Mouse (Mus musculus): ENCODE measurements around the gene 1600002K03Rik. TPM values are rescaled to one million over a fixed set of nuclear protein-coding genes. Genes with fewer than 3 reads are reported as not detected.
"Not testable (repeated sequence)": the region's sequence is repeated elsewhere in the genome, so short reads cannot be mapped to it uniquely, and the experiment has no call there.

Gene 1600002K03Rik
- total RNA-seq, 4 experiments from 2014 or later, result 18.1 to 22.1 (median 21.7) TPM

- no peak for DNase-seq
Measured at GRCm38 (mm10) chr10:80154384-80154783, 18.4 kb upstream of the 1600002K03Rik start.

GRCm38 (mm10) chr10:80155277-80155676 lies 17.5 kb upstream of the 1600002K03Rik start:
- no peak for DNase-seq

- no peak for DNase-seq
Measured at GRCm38 (mm10) chr10:80156002-80156751, 16.6 kb upstream of the 1600002K03Rik start.

- no peak for DNase-seq
Measured at GRCm38 (mm10) chr10:80156752-80157053, 16.0 kb upstream of the 1600002K03Rik start.

GRCm38 (mm10) chr10:80157141-80157929 lies 15.4 kb upstream of the 1600002K03Rik start:
- DNase-seq, result no peak

- DNase-seq, result no peak
Measured at GRCm38 (mm10) chr10:80158307-80158986, 14.3 kb upstream of the 1600002K03Rik start.

GRCm38 (mm10) chr10:80159021-80159560 lies 13.7 kb upstream of the 1600002K03Rik start:
- DNase-seq, result no peak

GRCm38 (mm10) chr10:80159561-80160454 lies 12.9 kb upstream of the 1600002K03Rik start:
- peak; percentile 99 for DNase-seq

- DNase-seq, result peak; percentile 91
Measured at GRCm38 (mm10) chr10:80160455-80161371, 12.0 kb upstream of the 1600002K03Rik start.

GRCm38 (mm10) chr10:80161522-80162242 lies 11.1 kb upstream of the 1600002K03Rik start:
- peak; percentile 51 for DNase-seq

- DNase-seq, result peak; percentile 15
Measured at GRCm38 (mm10) chr10:80162243-80162608, 10.5 kb upstream of the 1600002K03Rik start.

GRCm38 (mm10) chr10:80162716-80163299 lies 9.9 kb upstream of the 1600002K03Rik start:
- DNase-seq, result peak; percentile 25

GRCm38 (mm10) chr10:80163721-80164120 lies 9.0 kb upstream of the 1600002K03Rik start:
- peak; percentile 85 for DNase-seq

- peak; percentile 31 for DNase-seq
Measured at GRCm38 (mm10) chr10:80164161-80164997, 8.4 kb upstream of the 1600002K03Rik start.

- DNase-seq, result peak; percentile 96
Measured at GRCm38 (mm10) chr10:80164998-80165344, 7.8 kb upstream of the 1600002K03Rik start.

GRCm38 (mm10) chr10:80165392-80166128 lies 7.2 kb upstream of the 1600002K03Rik start, which contains the start of gene Cirbp:
TSS of gene Cirbp (plus strand) at chr10:80165985.
- DNase-seq, result peak; percentile 78

GRCm38 (mm10) chr10:80166136-80166535 lies 6.6 kb upstream of the 1600002K03Rik start:
- DNase-seq, result not testable (repeated sequence)

Data from adrenal gland, adult 8-10 months (tissue).